Mouse (Mus musculus) erythroblast, embryonic 14.5 days (primary cell): Measurements from ENCODE around the gene Tmem87a. TPM values are rescaled to one million over a fixed set of nuclear protein-coding genes. Genes with fewer than 3 reads are reported as not detected.

ENCODE experiments used
- H3K27me3 ChIP-seq: 2 replicates; pipeline ENCODE4 v1.6.1; 2012; ENCODE audit warnings: inconsistent platforms; ENCODE audit not compliant: control insufficient read depth
- H3K36me3 ChIP-seq: 2 replicates; pipeline ENCODE4 v1.6.1; 2012; ENCODE audit warnings: mild to moderate bottlenecking, inconsistent platforms; ENCODE audit not compliant: control insufficient read depth
- H3K4me1 ChIP-seq: 2 replicates; pipeline ENCODE4 v1.6.1; 2012; ENCODE audit warnings: inconsistent platforms; ENCODE audit not compliant: control insufficient read depth
- H3K4me3 ChIP-seq: replicated peaks from 2 replicates; pipeline ENCODE3; 2012; ENCODE audit warnings: moderate library complexity, mild to moderate bottlenecking, inconsistent platforms
- H3K9me3 ChIP-seq: 2 replicates; pipeline ENCODE4 v1.6.1; 2012; ENCODE audit warnings: low read length, inconsistent platforms, mixed read lengths; ENCODE audit not compliant: control insufficient read depth
- GATA1 ChIP-seq: IDR thresholded peaks from 2 replicates; pipeline ENCODE4 v1.6.1; 2012; ENCODE audit warnings: low read length, inconsistent platforms, mixed read lengths
- TAL1 ChIP-seq: IDR thresholded peaks from 3 replicates; pipeline ENCODE4 v1.6.1; 2012; ENCODE audit warnings: low read length, inconsistent platforms, mixed read lengths
- polyA plus RNA-seq: library from polyadenylated mRNA; stranded (reverse); fragments of >175 nt; gene quantifications from 2 replicates; pipeline ENCODE4 v1.2.3, GENCODE M21; 2012

Gene Tmem87a
- polyA plus RNA-seq, 1 experiment = 0.14 TPM

DNA sequence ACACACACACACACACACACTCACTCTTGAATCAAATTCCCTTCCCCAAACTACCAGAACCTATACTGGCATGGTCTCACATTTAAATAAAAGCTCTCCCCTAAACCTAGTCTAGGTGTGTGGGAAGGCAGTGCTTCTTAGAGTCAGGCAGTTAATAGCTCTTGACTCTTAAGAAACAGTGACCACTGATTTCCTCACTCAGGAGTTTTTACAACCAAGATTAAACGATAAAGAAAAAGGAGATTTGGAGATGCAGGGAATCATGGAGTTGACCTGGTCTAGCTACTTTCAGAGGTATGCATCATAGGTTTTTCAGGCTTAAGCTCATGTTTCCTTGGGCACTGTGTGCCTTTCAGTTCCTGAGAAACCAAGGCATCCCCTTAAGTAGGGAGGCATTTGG is 17.6 kb downstream of the Tmem87a start:
- Histone ChIP-seq H3K27me3 (no peaks in the 10 kb centered on the region), H3K4me3 (no peak overlapping the region), H3K9me3 (no peaks in the 10 kb centered on the region), H3K36me3 (peaks cover 78% of the 10 kb centered on the region), H3K4me1 (no peaks in the 10 kb centered on the region)
- TF ChIP-seq TAL1 (no peak), GATA1 (no peak)

DNA sequence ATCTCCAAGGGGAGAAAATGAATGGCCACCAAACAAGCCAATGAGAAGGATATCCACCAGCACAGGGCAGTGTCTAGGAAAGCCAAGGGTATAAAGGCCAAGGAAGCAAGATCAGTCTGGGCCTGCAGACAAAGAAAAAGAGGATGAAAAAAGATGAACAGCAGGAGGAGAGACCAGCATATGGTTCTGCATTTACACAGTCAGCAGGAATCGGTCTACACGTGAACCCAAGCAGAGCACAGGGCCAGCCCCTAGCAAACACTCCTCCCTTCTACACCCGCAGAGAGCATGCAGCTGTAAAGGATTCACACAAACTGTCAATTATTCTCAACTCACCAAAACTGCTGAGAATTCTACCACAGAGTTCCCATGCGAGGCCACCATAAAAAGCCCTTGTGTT is 30.1 kb downstream of the Tmem87a start:
- Histone ChIP-seq H3K36me3 (peaks cover 73% of the 10 kb centered on the region), H3K9me3 (no peaks in the 10 kb centered on the region), H3K27me3 (no peaks in the 10 kb centered on the region), H3K4me3 (no peak overlapping the region), H3K4me1 (no peaks in the 10 kb centered on the region)
- TF ChIP-seq GATA1 = no peak
- TF ChIP-seq TAL1 = no peak

DNA sequence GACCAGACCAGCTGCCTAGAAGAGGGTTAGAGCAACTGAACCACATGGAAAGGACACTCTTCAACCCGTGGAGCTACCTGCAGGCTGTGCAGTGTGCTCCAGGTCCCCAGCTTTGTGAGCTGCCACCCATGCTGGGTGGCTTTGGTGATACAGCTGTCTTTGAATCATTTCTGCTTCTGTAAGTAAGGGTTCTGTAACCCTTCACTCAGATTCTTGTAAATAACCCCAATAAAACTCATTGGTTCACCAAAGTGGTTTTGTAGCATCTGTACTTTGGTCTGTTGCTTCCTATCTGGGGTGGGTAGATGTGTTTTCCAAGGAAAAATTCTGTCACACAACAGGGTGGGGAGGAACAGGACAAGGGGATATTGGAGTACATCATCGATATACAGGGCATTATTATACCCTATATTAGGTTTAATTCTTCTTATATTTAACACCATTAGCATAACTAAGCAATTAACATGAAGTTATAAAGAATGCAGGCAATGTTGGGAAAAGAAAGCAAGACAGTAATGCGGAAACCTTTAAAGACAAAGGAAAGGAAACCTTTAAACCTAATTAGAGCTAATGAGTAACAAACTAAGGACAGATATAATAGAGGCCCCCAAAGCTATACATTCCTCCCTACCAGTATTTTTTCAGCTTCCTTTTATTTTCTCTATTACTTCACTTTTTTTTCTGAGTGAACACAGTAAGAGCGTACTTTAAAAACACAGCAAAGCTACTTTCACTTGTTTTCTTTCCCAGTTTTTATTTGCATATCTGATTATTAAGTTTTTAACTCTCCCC is 36.3 kb downstream of the Tmem87a start:
- Histone ChIP-seq H3K36me3 (peaks cover 78% of the 10 kb centered on the region), H3K27me3 (no peaks in the 10 kb centered on the region), H3K9me3 (no peaks in the 10 kb centered on the region), H3K4me1 (no peaks in the 10 kb centered on the region), H3K4me3 (no peak overlapping the region)
- TF ChIP-seq TAL1 = no peak
- TF ChIP-seq GATA1 = no peak

DNA sequence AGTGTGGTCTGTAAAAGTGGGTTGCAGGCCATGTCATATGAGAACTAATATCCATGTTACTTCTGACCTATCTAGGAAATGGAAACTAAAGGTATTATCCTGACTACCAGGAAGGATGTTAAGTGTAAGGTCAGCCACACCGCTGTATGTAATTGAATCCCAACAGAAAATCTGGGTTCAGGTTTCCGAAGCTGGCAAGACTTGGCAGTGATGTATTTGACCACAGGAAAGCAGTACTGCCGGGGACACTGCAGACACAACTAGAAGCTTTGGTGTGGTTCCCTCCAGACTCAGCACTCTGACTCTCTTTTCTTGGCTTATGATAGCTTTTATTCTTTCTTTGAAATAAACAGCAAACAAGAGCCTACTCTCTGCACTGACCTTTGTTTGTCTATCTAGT is 37.4 kb downstream of the Tmem87a start:
- TF ChIP-seq TAL1 (no peak), GATA1 (no peak)
- Histone ChIP-seq H3K9me3 (no peaks in the 10 kb centered on the region), H3K4me1 (no peaks in the 10 kb centered on the region), H3K4me3 (no peak overlapping the region), H3K36me3 (peaks cover 79% of the 10 kb centered on the region), H3K27me3 (no peaks in the 10 kb centered on the region)

DNA sequence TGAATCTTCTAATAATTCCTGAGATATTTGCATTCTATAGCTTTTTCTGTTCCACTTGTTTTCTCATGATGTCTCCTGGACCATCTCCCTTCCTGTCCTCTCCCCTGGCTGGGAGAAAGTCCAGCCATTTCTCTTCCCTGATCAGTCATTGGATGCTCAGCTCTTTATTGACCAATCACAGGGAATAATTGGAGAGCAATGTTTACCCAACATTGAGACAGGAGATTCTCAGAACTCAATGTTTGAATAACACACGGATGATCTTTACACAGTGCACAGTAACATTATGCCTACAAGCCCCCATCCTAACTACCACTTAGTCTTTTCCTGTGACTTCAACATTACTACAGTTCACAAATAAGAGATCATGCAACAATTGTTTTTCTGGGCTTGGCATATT is 43.5 kb downstream of the Tmem87a start:
- Histone ChIP-seq H3K4me1 (no peaks in the 10 kb centered on the region), H3K36me3 (peaks cover 72% of the 10 kb centered on the region), H3K9me3 (no peaks in the 10 kb centered on the region), H3K27me3 (no peaks in the 10 kb centered on the region), H3K4me3 (no peak overlapping the region)
- TF ChIP-seq GATA1 (no peak), TAL1 (no peak)

DNA sequence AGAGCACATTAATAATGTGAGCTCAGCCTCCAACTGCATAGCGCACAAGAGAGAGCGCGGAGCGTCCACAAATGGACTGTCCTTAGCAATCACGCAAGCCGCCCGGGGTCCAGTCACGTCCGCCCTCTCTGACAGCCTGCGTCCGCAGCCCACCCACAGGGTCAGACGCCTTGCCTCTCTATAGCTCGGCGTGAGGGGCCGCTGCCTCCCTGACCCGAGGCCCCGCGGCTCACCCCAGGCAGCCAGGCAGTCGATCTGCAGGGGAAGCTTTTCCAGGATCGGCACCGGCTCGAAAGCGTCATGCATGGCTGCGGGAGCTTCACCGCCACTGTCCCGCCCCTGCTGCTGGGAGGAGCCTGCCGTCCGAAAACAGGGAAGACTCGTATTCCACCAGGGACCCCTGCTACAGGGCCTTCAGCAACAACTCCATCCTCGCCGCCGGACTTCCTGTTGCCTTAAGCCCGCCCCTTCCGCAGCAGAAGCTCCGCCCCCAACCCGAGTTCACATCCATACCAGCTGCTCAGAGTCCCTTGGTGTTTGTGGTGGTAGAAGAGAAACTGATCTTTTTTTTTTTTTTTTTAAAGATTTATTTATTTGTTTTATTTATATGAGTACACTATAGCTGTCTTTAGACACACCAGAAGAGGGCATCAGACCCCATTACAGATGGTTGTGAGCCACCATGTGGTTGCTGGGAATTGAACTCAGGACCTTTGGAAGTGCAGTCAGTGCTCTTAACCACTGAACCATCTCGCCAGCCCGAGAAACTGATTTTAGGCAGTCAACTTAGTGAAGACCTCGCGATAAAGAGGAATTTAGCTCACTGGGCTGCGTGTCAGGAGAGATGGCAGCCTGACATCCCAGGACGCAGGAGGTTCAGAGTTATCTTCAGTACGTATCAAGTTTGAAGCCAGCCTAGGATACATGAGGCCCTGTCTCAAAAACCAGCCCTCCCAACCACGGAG is 50.9 kb downstream of the Tmem87a start, which contains the start of gene Vps39:
Gene Vps39, minus strand, starts transcription at position 456 of the 965 bp plus-strand sequence.
- Histone ChIP-seq H3K36me3 (peaks cover 45% of the 10 kb centered on the region), H3K9me3 (no peaks in the 10 kb centered on the region), H3K27me3 (no peaks in the 10 kb centered on the region), H3K4me1 (peaks cover 26% of the 10 kb centered on the region), H3K4me3 (peak within 1 kb of the TSS; percentile 94)
- TF ChIP-seq TAL1 = no peak
- no peak for TF ChIP-seq GATA1

DNA sequence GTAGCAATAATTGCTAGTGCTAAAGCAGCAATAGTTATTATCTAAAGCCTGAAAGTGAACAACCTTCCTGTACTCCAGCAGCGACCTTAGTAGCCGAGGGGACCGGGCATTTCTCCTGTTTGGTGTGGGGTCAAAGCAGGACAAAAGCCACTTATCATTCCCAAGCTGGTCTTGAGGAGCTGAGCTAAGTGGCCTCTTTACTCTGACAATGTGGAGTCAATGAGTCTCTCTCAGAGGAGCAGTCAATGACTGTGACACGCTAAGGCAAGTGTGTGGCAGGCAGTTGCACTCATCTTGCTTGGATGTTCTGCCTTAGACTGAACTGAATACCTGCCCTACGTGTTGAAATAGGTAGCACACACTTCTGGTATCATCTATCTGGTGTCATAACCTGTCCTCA is 52.6 kb downstream of the Tmem87a start:
- Histone ChIP-seq H3K4me1 (peaks cover 26% of the 10 kb centered on the region), H3K27me3 (no peaks in the 10 kb centered on the region), H3K4me3 (no peak overlapping the region), H3K36me3 (peaks cover 41% of the 10 kb centered on the region), H3K9me3 (no peaks in the 10 kb centered on the region)
- no peak for TF ChIP-seq GATA1
- no peak for TF ChIP-seq TAL1

DNA sequence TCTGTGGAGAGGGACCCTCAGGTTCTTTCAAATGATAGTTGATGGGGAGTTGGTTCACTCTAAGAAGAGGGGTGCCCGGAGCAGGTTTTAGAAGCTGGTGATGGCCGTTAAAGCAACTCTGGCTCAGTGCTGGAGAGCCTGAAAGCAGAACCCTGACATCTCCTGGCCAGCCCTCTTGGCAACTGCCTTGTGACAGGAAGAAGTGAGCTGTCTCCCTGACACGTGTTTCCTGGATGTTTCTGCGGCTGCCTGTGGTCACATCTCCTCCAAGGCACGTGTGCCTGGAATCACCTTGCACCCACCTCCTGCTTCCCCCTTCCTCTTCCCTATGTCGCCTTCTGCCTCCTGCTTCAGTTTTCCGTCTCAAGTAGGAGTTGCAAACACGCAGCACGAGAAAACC is 55.8 kb downstream of the Tmem87a start:
- Histone ChIP-seq H3K4me1 (peaks cover 23% of the 10 kb centered on the region), H3K9me3 (no peaks in the 10 kb centered on the region), H3K36me3 (peaks cover 50% of the 10 kb centered on the region), H3K27me3 (no peaks in the 10 kb centered on the region), H3K4me3 (no peak overlapping the region)
- no peak for TF ChIP-seq TAL1
- TF ChIP-seq GATA1 = no peak

DNA sequence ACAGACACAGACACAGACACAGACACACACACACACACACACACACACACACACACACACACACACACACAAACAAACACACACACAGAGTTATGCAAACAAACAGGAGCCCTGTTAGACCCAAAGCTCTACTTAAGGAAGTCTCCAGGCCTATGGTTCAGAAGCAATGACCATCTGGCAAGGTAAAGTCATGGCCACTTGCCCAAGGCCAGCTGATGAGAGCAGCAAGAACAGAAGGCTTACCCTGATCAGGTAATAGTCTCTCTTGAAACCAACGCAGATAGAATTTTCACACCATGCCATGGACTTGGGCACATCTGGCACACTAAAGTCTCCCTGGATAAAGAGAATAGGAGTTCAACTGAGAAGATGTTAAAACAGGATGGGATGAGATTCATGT is 62.2 kb downstream of the Tmem87a start:
- no peaks in the 10 kb centered on the region for H3K27me3 ChIP-seq
- TF ChIP-seq TAL1 (no peak), GATA1 (no peak)
- H3K4me3 ChIP-seq = no peak overlapping the region
- H3K4me1 ChIP-seq = no peaks in the 10 kb centered on the region
- H3K9me3 ChIP-seq = no peaks in the 10 kb centered on the region
- peaks cover 86% of the 10 kb centered on the region for H3K36me3 ChIP-seq
